Mouse (Mus musculus): Measurements from ENCODE around the gene Ifnar1.
"Not testable (repeated sequence)": the region's sequence is repeated elsewhere in the genome, so short reads cannot be mapped to it uniquely, and the experiment has no call there.

Ifnar1 gene

DNA sequence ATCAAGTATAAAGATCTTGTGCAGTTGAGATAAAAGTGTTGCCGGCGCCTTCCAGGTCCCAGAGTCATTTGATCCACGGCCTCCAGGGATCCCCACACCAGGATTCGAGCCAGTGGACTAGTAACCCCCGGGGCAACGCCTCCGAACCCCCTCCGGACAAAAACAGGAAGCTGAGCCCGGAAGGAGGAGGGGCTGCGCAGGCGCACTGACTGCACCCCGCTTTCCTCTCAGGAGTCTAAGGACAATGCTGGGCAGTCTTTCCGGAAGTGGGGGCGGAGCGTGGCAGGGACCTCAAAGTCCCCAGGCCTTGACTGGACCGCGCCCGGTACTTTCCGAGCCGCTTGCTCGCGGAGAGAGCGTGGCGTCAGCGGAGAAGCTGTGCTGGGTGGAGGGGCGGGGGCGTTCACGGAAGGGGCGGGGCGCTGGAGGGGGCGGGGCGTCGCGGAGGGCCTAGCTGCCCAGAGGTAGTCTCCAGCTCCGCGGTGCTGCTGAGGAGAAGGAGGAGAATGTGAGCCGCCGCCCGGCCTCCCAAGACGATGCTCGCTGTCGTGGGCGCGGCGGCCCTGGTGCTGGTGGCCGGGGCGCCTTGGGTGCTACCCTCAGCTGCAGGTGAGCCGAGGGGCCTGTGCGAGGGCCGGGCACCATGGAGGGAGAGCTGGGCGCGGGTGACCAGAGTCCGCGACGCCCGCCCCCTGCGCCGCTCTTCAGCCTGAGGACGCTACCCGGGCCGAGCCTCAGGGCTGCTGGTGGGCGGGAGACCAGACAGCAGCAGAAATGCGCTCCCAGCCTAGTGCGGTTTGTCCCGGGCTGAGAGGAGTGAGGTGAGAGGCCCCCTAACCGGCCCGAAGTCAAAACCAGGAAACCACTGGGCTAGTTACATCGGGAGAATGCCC lies at the start of gene Ifnar1:
Ifnar1 (plus strand) TSS at position 431 of the 893 bp plus-strand sequence.
- peak; percentile 99 for DNase-seq (ENCODE audit: low read depth, low spot score)

- no peak for DNase-seq (ENCODE audit: low read depth, low spot score)
These were observed 47.0 kb upstream of the Ifnar1 start for GRCm38 (mm10) chr16:91438081-91438480.

DNA sequence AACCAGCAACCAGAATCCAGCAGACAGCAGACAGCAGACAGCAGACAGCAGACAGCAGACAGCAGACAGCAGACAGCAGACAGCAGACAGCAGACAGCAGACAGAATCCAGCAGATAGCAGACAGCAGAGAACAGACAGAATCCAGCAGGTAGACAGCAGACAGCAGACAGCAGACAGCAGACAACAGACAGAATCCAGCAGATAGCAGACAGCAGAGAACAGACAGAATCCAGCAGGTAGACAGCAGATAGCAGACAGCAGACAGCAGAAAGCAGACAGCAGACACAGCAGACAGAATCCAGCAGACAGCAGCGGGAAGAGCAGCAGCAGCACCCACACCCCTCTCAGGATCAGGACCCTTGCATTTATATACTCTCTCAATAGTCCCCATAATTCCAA lies 46.4 kb upstream of the Ifnar1 start:
- not testable (repeated sequence) for DNase-seq (ENCODE audit: low read depth, low spot score)

DNA sequence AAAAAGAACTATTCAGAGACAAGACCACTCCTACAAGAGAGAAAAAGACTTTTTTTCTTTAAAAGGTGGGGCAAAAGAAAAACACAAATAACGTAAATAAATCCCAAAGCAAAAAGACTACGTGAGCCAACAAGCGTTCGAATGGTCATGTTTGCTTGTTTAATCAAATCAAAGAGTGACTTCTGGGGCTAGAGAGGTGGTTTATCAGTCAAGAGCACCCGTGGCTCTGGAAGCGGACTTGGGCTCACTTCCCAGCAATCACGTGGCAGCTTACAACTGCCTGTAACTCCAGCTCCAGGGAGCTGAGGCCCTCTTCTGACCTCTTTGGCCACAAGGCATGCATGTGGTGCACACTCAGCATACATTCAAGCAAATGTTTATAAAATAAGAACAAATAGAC lies 43.7 kb upstream of the Ifnar1 start:
- DNase-seq (ENCODE audit: low read depth, low spot score) = no peak

DNA sequence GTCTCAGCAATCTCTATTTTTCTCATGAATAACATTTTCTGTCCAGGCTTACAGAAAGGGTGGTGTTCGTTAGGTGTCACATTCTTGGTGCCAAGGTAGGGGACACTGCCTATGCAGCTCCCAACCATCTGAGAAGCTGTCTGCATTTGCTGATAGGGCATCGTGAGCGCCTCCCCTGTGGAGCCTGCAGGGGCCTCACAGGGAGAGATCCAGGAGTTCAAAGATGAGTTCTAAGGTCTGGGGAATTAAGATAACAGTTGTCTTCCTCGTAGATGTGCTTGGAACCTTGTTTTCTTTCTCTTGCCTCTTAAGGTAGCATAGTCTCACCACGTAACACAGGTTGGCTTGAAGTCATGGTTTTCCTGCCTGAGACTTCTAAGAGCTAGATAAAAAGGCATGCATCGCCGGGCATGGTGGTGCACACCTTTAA lies 43.2 kb upstream of the Ifnar1 start:
- DNase-seq (ENCODE audit: low read depth, low spot score) = no peak

- DNase-seq (ENCODE audit: low read depth, low spot score) = no peak
These were observed 42.6 kb upstream of the Ifnar1 start for GRCm38 (mm10) chr16:91442446-91442845.

- DNase-seq (ENCODE audit: low read depth, low spot score) = no peak
These were observed 41.8 kb upstream of the Ifnar1 start for GRCm38 (mm10) chr16:91443211-91443611.

DNA sequence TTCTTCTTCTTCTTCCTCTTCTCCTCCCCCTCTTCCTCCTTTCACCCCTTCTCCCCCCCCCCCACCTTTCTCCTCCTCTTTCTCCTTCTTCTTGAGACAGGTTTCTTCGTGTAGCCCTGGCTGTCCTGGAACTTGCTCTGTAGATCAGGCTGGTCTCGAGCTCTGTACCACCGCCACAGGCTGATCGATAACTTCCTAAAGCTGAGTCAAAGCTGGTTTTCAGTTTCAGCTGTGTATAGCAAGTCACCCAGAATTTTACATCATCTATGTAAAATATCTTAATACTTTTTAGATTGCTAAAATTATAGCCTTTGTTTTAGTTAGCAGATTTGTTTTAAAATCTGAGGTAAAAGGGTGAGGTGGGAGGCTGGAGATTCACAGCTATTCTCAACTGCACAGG lies 40.2 kb upstream of the Ifnar1 start:
- no peak for DNase-seq (ENCODE audit: low read depth, low spot score)

- no peak for DNase-seq (ENCODE audit: low read depth, low spot score)
These were observed 39.5 kb upstream of the Ifnar1 start for GRCm38 (mm10) chr16:91445566-91445965.

GRCm38 (mm10) chr16:91446778-91447511 lies 38.1 kb upstream of the Ifnar1 start:
- DNase-seq (ENCODE audit: low read depth, low spot score) = no peak

GRCm38 (mm10) chr16:91447512-91447900 lies 37.5 kb upstream of the Ifnar1 start:
- no peak for DNase-seq (ENCODE audit: low read depth, low spot score)

- DNase-seq (ENCODE audit: low read depth, low spot score) = no peak
These were observed 37.0 kb upstream of the Ifnar1 start for GRCm38 (mm10) chr16:91448088-91448487.

- DNase-seq (ENCODE audit: low read depth, low spot score) = no peak
These were observed 36.1 kb upstream of the Ifnar1 start for GRCm38 (mm10) chr16:91448895-91449294.

GRCm38 (mm10) chr16:91450137-91451064 lies 34.6 kb upstream of the Ifnar1 start:
- no peak for DNase-seq (ENCODE audit: low read depth, low spot score)

DNA sequence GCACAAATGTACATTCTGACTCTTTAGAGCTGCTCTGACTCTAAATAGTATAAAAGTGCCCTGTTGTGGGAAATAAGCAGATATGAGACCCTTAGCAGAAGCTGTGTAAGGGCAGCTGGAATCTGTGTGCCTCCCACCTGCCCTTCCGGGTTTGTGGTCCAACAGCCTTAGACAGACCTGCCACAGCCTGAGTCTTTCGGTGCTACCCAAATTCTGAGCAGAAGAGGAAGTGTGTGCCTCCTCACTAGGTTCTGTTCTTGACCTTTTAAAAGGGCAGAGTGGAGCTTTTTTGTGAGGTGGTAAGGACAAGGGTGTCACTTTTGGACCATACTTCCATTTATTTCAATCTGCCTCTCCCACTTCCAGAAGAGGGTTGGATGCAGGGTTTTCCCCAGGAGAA lies 33.1 kb upstream of the Ifnar1 start:
- no peak for DNase-seq (ENCODE audit: low read depth, low spot score)

GRCm38 (mm10) chr16:91452363-91452896 lies 32.6 kb upstream of the Ifnar1 start:
- no peak for DNase-seq (ENCODE audit: low read depth, low spot score)

DNA sequence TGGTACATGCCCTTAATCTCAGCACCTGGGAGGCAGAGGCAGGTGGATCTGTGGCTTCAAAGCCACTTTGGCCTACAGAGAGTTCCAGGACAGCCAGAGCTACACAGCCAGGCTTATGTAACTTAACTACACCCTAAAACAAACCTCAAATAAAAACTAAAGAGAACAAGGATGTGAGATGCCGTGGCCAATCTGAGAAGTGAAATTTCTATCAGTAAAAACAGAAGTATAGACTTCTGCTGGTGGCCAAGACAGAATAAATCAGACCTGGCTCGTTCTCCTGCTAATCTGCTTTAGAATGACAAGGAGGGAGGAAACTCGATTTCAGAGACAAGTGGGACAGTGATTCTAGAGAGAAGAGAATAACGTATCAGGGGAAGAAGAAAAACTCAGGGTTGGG lies 29.2 kb upstream of the Ifnar1 start:
- no peak for DNase-seq (ENCODE audit: low read depth, low spot score)

GRCm38 (mm10) chr16:91458301-91458746 lies 26.7 kb upstream of the Ifnar1 start:
- no peak for DNase-seq (ENCODE audit: low read depth, low spot score)

GRCm38 (mm10) chr16:91458976-91459375 lies 26.1 kb upstream of the Ifnar1 start:
- no peak for DNase-seq (ENCODE audit: low read depth, low spot score)

GRCm38 (mm10) chr16:91459396-91459795 lies 25.6 kb upstream of the Ifnar1 start:
- no peak for DNase-seq (ENCODE audit: low read depth, low spot score)

- peak; percentile 30 for DNase-seq (ENCODE audit: low read depth, low spot score)
These were observed 25.1 kb upstream of the Ifnar1 start for GRCm38 (mm10) chr16:91459841-91460370.
